Comparison of ENCODE assay signal across 11 mouse cellular contexts in genomic region chr2:22985973-22986657, GRCm38 (mm10). TPM values are rescaled to one million over a fixed set of nuclear protein-coding genes. Genes with fewer than 3 reads are reported as not detected.
A peak's percentile ranks its signal among the peaks of the same experiment; 100 is the strongest.
DNase-seq lines count a peak whose midpoint lies in the region; ATAC-seq and TF ChIP-seq lines count a peak whose summit lies in the region.
"Had no signal": no experiment of that assay in that cellular context is flagged by ENCODE, and none has a peak within 500 bp of the region (broad histone marks: within the 10 kb centered on the region; RNA-seq: fewer than 3 reads in every experiment).

No protein-coding gene starts in this region.

- peak; percentile 76 for DNase-seq in liver, adult 2 months (ENCODE audit: extremely low read depth, low read depth, low spot score)
- no peak for DNase-seq in liver
- DNase-seq in adrenal gland, postnatal 36 days, result no peak
- DNase-seq in heart, embryonic 10.5 days (ENCODE audit: low spot score), result no peak
- DNase-seq: gastrocnemius, postnatal 10 days had no signal

- H3K4me2 ChIP-seq in forebrain, embryonic 16.5 days (ENCODE audit: low read length), result no peak overlapping the region
- no peak overlapping the region for H3K4me2 ChIP-seq in forebrain, embryonic 13.5 days
- peak overlapping the region; percentile 35; the same call in 1 of the 2 replicates for H3K4me2 ChIP-seq in limb, embryonic 13.5 days (replicated peaks)

- H3K79me2 ChIP-seq in liver, adult 2 months (ENCODE audit: control insufficient read depth, insufficient read depth, low read length), result peaks cover 19% of the 10 kb centered on the region; the same call in 1 of the 2 replicates

- 50% methylated on average over 2 of the region's 2 CpGs for WGBS in forebrain, embryonic 16.5 days
- WGBS in forebrain, embryonic 13.5 days, result 64% methylated on average over 2 of the region's 2 CpGs
- 80% methylated on average over 2 of the region's 2 CpGs for WGBS in liver, adult 2 months
- 50% methylated on average over 2 of the region's 2 CpGs for WGBS in limb, embryonic 13.5 days
- WGBS in heart, embryonic 10.5 days, result 84% methylated on average over 2 of the region's 2 CpGs

- H3K4me1 ChIP-seq in forebrain, embryonic 16.5 days (replicated peaks; ENCODE audit: control insufficient read depth, insufficient read depth, low read length), result peaks cover 7% of the 10 kb centered on the region
- H3K4me1 ChIP-seq in forebrain, embryonic 13.5 days, result peaks cover 10% of the 10 kb centered on the region
- H3K4me1 ChIP-seq in liver, adult 2 months (ENCODE audit: control insufficient read depth, insufficient read depth, low read length), result peaks cover 9% of the 10 kb centered on the region
- peaks cover 7% of the 10 kb centered on the region for H3K4me1 ChIP-seq in brown adipose tissue, adult 24 weeks (ENCODE audit: control insufficient read depth, insufficient read depth, insufficient read length, low read length)
- peaks cover 11% of the 10 kb centered on the region for H3K4me1 ChIP-seq in limb, embryonic 13.5 days
- no peaks in the 10 kb centered on the region for H3K4me1 ChIP-seq in heart, embryonic 10.5 days

- TF ChIP-seq POLR2A in liver, adult 2 months (IDR thresholded peaks at IDR 0.05; ENCODE audit: extremely low read depth, insufficient read depth, low read length), result no peak

- H3K27ac ChIP-seq in forebrain, embryonic 16.5 days (ENCODE audit: low read length), result no peak overlapping the region
- H3K27ac ChIP-seq in forebrain, embryonic 13.5 days, result no peak overlapping the region
- no peak overlapping the region for H3K27ac ChIP-seq in liver, adult 2 months (replicated peaks; ENCODE audit: insufficient read depth, low read depth, low read length)
- H3K27ac ChIP-seq in brown adipose tissue, adult 24 weeks (replicated peaks; ENCODE audit: low read depth, low read length), result 0 out of 2 replicates have a peak overlapping the region, but pooled peaks have one; percentile 15
- H3K27ac ChIP-seq in limb, embryonic 13.5 days, result peak overlapping the region; percentile 70
- no peak overlapping the region for H3K27ac ChIP-seq in heart, embryonic 10.5 days
- H3K27ac ChIP-seq: kidney, postnatal 0 days had no signal

- no peaks in the 10 kb centered on the region for H3K36me3 ChIP-seq in forebrain, embryonic 16.5 days (ENCODE audit: control insufficient read depth, insufficient read depth)
- H3K36me3 ChIP-seq in forebrain, embryonic 13.5 days (ENCODE audit: poor library complexity, severe bottlenecking), result no peaks in the 10 kb centered on the region
- peaks cover 2% of the 10 kb centered on the region; the same call in 1 of the 2 replicates for H3K36me3 ChIP-seq in liver, adult 2 months (ENCODE audit: control insufficient read depth, insufficient read depth, low read length)
- H3K36me3 ChIP-seq in limb, embryonic 13.5 days, result no peaks in the 10 kb centered on the region
- H3K36me3 ChIP-seq in heart, embryonic 10.5 days, result no peaks in the 10 kb centered on the region

- H3K9ac ChIP-seq in forebrain, embryonic 16.5 days (replicated peaks; ENCODE audit: low read depth, low read length), result no peak overlapping the region
- no peak overlapping the region for H3K9ac ChIP-seq in forebrain, embryonic 13.5 days
- no peak overlapping the region for H3K9ac ChIP-seq in liver, adult 2 months (ENCODE audit: low read depth, low read length)
- H3K9ac ChIP-seq in limb, embryonic 13.5 days, result no peak overlapping the region

- no peaks in the 10 kb centered on the region for H3K9me3 ChIP-seq in forebrain, embryonic 16.5 days (ENCODE audit: control insufficient read depth, low read length)
- no peaks in the 10 kb centered on the region for H3K9me3 ChIP-seq in forebrain, embryonic 13.5 days (replicated peaks)
- H3K9me3 ChIP-seq in limb, embryonic 13.5 days, result no peaks in the 10 kb centered on the region
- no peaks in the 10 kb centered on the region for H3K9me3 ChIP-seq in heart, embryonic 10.5 days
- H3K9me3 ChIP-seq: megakaryocyte, embryonic 14.5 days had no signal

- no peak for TF ChIP-seq CTCF in liver, adult 2 months (IDR thresholded peaks at IDR 0.05; ENCODE audit: low read depth, low read length)

- no peak overlapping the region for H3K4me3 ChIP-seq in forebrain, embryonic 16.5 days (replicated peaks; ENCODE audit: low read length)
- no peak overlapping the region for H3K4me3 ChIP-seq in forebrain, embryonic 13.5 days
- H3K4me3 ChIP-seq in liver, adult 2 months (ENCODE audit: insufficient read depth, low read depth, low read length), result no peak overlapping the region
- H3K4me3 ChIP-seq in brown adipose tissue, adult 24 weeks (ENCODE audit: insufficient read depth, low read depth, low read length), result no peak overlapping the region
- no peak overlapping the region for H3K4me3 ChIP-seq in limb, embryonic 13.5 days
- H3K4me3 ChIP-seq in heart, embryonic 10.5 days, result no peak overlapping the region
- H3K4me3 ChIP-seq: megakaryocyte, embryonic 14.5 days had no signal

- ATAC-seq in forebrain, embryonic 16.5 days, result peak; percentile 64
- ATAC-seq in forebrain, embryonic 13.5 days, result no peak; the same call in 1 of the 2 replicates
- ATAC-seq in limb, embryonic 13.5 days (ENCODE audit: low FRiP score, low read depth), result no peak

- H3K27me3 ChIP-seq in forebrain, embryonic 16.5 days (replicated peaks; ENCODE audit: control insufficient read depth, insufficient read depth, low read length), result no peaks in the 10 kb centered on the region
- H3K27me3 ChIP-seq in forebrain, embryonic 13.5 days, result no peaks in the 10 kb centered on the region
- H3K27me3 ChIP-seq in liver, adult 2 months (ENCODE audit: control insufficient read depth, insufficient read depth, low read length), result no peaks in the 10 kb centered on the region
- H3K27me3 ChIP-seq in limb, embryonic 13.5 days, result no peaks in the 10 kb centered on the region
- H3K27me3 ChIP-seq in heart, embryonic 10.5 days (ENCODE audit: insufficient read depth, poor library complexity, severe bottlenecking), result no peaks in the 10 kb centered on the region
- H3K27me3 ChIP-seq: megakaryocyte, embryonic 14.5 days had no signal

RNA-seq across cellular contexts. Expression of gene Abi1, which starts 53.9 kb away (rescaled TPM):
- polyA plus RNA-seq in forebrain, embryonic 16.5 days (2015; fragmentation: Nextera tagmentation; extraction: Ambion mirVana), result 65.3 and 66.9 TPM in 2 replicates
- polyA plus RNA-seq in forebrain, embryonic 13.5 days (2015; fragmentation: Nextera tagmentation; extraction: Ambion mirVana), result 43.8 and 49.5 TPM in 2 replicates
- 35.6 and 36.0 TPM in 2 replicates for total RNA-seq in liver, adult 2 months (2014; rRNA removed)
- polyA plus RNA-seq in liver, adult 2 months (2012; rRNA removed), result 50.1 and 53.9 TPM in 2 replicates
- polyA plus RNA-seq in brown adipose tissue, adult 24 weeks (2012; ENCODE audit: insufficient read depth, insufficient read length, missing spikeins), result 27.1 and 53.2 TPM in 2 replicates
- 45.3 and 45.5 TPM in 2 replicates for polyA plus RNA-seq in limb, embryonic 13.5 days (2015; fragmentation: Nextera tagmentation; extraction: Ambion mirVana)
- 10 to 100 TPM; 67.3 to 72.7 TPM for total RNA-seq in adrenal gland, postnatal 36 days (2021)
- polyA plus RNA-seq in heart, embryonic 10.5 days (2016; fragmentation: Nextera tagmentation; extraction: Ambion mirVana), result 33.3 and 34.7 TPM in 2 replicates

Comparison
In these comparisons a context has a peak if more than half of its experiments do, and no peak if none do; other contexts are left out.
1. H3K27ac ChIP-seq: peak in brown adipose tissue, adult 24 weeks (single experiment) and limb, embryonic 13.5 days (single experiment); none in forebrain, embryonic 16.5 days (single experiment), forebrain, embryonic 13.5 days (single experiment), liver, adult 2 months (single experiment) and heart, embryonic 10.5 days (single experiment).